Mouse (Mus musculus) lung, postnatal 10 days (tissue): ENCODE results near the gene Prkg1.
"Not testable (repeated sequence)": the region's sequence is repeated elsewhere in the genome, so short reads cannot be mapped to it uniquely, and the experiment has no call there.

ENCODE experiments used
- DNase-seq: peaks from one replicate; pipeline ENCODE4 v3.0.0; 2021

Prkg1 gene

GRCm38 (mm10) chr19:31425199-31425598 is 339.6 kb downstream of the Prkg1 start:
- DNase-seq: no peak

GRCm38 (mm10) chr19:31424319-31424718 is 340.5 kb downstream of the Prkg1 start:
- no peak for DNase-seq

DNA sequence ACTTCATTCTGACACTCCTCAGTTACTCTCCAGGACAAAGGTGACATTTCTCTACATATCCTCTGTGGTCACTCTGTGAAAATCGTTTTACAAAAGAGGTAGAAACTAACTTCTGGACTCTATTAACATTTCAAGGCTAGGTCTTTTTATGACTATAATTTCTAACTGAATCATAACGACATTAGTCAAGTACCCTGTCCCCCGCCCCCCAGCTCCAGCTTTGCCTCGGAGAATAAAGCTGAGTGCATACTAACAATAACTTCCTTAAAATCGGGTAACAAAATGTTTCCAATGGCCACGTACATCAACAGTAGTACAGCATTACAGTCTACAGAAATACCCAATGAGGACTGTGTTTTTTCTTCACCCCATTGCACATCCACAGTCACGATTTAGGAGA is 351.3 kb downstream of the Prkg1 start:
- no peak for DNase-seq

- no peak for DNase-seq
Observed at GRCm38 (mm10) chr19:31396096-31396495, 368.7 kb downstream of the Prkg1 start.

DNA sequence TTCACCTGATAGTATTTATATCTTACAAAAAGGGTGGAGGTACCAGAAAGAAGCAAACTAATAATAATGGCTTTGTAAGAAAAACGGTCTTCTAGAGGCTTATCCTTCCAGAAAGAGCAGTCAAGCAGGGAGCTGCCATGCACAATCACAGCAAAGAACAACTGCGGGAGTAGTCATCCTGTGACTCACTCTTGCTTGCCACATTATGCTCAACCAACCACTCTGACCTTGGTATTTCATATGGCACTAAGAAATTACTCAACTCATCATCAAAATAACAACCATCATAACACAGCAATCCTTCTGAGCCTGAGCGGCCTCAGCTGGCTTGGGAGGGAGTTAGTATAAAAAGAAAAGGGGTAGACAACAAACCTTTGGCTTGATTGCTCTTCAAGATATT is 379.5 kb downstream of the Prkg1 start:
- no peak for DNase-seq

DNA sequence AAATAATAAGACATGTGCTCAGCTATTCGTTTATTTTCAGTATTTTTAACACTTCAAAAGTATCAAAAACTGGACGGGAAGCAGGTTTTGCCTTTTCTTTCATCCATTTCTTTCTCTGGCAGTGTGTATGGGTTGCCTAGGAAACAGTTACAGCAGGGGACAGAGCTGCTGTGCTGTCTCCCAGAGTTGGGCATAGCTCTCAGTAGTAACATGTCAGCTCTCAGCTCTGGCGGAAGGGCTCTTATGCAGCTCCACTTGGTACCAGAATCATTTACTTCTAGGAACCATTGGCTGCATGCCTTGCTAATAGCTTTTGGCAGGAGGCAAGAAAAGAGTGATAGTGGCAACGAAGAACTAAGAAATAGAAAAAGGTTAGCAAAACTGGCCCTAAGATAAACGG is 381.0 kb downstream of the Prkg1 start:
- peak; percentile 35 for DNase-seq

DNA sequence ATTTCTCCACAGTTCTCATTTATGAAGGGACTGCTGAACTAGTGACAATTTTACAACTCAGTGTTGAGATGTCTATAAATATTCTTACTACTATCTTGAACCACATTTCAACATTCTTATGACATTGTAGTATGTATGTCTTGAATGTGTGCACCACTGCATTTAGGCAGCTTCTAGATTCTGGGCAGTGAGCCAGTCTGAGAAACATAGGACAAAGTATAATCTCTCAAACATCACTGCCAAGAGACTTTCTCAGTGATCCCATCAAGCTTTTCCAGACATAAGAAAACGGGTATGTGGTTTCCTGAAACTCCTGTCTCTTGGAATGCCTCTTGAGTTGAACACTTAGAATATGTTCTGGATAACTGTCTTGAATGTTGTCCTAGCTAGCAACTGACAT is 394.7 kb downstream of the Prkg1 start:
- DNase-seq: no peak

GRCm38 (mm10) chr19:31369116-31369515 is 395.7 kb downstream of the Prkg1 start:
- no peak for DNase-seq

DNA sequence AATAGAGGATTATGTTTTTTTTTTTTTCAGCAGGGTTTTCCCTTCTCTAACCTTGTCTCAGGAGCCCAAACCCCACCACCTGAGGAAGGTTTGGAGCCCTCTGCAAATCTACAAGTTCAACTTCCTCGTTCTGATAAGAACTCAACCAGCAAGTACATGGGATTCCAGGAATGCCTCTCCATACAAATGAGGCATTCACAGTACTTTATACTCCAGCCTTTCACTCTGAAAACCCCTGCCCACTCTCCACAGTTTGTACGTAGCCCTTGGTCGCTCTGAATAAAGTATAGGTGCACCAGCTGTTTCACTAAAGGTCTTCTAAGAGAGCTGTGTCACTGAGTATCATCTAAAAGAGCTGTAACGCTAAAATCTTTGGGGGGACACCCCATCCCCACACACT is 402.8 kb downstream of the Prkg1 start:
- no peak for DNase-seq

DNA sequence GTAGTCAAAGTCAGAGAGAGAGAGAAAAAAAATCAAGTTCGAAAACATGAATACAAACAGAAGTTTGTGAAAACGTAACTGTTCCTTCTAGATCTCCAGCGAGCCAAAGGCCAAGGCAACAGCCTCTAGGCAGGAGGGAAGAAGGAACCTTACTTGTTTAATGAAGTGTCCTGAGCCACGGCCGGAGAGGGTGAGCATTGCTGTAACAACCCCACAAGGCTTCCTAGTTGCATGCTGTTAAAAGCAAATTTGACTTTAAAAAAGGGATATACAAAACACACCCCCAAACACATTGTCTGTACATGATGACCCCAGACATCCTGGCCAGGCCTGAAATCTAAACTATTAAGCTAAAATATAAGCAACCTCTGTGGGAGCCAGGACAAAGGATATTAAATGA is 403.3 kb downstream of the Prkg1 start:
- DNase-seq: peak; percentile 24

DNA sequence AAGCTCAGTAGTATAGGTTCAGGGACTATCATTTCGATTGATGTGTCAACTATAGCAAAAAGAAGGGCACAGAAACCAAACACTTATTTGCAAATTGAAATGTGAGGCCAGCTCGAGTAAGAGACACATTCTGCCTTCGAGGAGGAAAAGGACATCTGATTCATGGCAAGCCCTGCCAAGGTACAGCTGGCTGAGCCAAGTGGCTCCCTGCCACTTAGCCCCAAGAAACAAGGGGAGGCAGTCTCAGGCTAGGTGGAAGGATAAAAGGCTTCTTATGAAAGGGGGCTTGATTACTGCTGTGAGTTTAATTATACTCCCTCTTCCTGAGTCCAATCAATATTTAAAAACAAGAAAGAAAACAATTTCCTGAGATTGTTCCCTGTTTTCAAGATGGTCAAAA is 403.7 kb downstream of the Prkg1 start:
- DNase-seq: peak; percentile 78

DNA sequence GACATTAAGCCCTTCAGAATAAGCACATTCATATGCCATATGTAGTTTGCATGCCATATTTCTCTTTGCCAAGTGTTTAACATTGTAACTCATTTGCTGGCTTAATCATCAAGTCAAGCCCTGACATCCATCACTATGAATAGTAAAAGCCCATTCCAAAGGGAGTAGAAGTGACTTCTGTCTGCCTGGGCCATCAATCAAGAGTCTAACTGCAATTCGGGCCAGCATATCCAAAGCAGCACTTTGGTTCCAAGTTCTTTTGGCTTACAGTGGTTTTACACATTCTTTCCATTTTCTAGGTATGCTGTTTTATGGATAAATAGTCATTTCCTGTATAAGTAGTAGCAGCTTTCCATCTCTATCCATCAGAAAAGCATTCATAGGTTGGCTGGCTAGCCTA is 409.9 kb downstream of the Prkg1 start:
- DNase-seq: no peak

GRCm38 (mm10) chr19:31352784-31353183 is 412.0 kb downstream of the Prkg1 start:
- not testable (repeated sequence) for DNase-seq

DNA sequence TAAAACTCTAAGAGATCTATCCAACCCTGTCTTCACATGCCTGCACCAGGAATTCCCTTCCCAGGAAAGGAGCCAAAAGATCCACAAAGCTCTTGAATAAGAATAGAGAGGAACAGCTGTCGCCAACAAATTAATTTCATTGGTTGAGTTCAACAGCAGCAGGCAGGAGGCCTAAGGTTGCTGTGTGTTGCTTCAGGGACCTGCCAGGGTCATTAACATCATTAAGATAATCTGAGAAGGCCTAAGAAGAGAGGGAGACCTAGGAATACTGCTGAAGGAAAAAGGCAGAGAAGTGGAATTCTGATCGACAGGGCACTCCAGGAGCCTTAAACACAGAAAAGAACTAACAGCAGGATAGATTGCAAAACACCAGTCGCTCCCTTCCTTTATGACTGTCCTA is 413.0 kb downstream of the Prkg1 start:
- DNase-seq: no peak

DNA sequence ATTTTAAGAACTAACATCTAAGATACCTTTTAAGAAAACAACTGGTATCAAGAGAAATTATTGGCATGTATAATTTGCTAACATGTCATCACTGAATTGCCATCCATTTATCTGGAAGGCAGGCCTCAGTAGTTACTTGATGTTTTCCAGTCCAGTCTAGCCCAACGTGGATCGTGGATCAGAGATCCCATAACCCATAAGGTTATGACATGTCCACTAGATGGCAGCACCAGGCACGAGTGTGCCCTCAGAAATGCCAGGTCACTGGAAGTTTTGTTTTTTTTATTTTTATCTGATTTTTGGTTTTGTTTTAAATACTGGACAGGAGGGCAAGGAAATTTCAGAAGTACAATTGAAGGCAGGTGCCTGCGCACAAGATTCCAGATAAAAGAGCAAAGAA is 422.7 kb downstream of the Prkg1 start:
- peak; percentile 79 for DNase-seq

GRCm38 (mm10) chr19:31340898-31341297 is 423.9 kb downstream of the Prkg1 start:
- no peak for DNase-seq

GRCm38 (mm10) chr19:31338355-31339101 is 426.3 kb downstream of the Prkg1 start:
- no peak for DNase-seq

- DNase-seq: no peak
Observed at GRCm38 (mm10) chr19:31337863-31338217, 427.0 kb downstream of the Prkg1 start.

GRCm38 (mm10) chr19:31337163-31337862 is 427.5 kb downstream of the Prkg1 start:
- no peak for DNase-seq

GRCm38 (mm10) chr19:31336381-31336780 is 428.5 kb downstream of the Prkg1 start:
- DNase-seq: peak; percentile 22

DNA sequence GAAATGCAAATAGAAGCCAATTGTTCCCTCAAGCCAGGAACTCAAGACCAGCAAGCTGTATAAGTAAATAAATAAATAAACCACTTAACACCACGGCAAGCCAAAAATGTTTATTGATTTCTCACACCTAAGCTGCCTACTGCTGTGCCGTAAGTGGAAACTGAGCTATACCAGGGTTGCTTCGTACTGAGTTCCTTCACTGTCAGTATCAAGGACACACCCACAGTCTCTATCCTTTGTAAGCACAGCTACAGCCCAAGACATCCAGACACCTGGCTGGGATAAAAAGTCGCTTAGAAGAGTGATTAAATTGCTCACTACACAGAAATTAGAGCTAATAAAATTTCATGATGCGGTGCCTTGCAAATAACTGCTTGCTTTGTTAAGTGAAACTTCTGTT is 434.9 kb downstream of the Prkg1 start:
- DNase-seq: no peak

GRCm38 (mm10) chr19:31304760-31305159 is 460.1 kb downstream of the Prkg1 start:
- no peak for DNase-seq

GRCm38 (mm10) chr19:31291231-31291630 is 473.6 kb downstream of the Prkg1 start:
- DNase-seq: no peak

GRCm38 (mm10) chr19:31284581-31284980 is 480.3 kb downstream of the Prkg1 start:
- DNase-seq: peak; percentile 3

DNA sequence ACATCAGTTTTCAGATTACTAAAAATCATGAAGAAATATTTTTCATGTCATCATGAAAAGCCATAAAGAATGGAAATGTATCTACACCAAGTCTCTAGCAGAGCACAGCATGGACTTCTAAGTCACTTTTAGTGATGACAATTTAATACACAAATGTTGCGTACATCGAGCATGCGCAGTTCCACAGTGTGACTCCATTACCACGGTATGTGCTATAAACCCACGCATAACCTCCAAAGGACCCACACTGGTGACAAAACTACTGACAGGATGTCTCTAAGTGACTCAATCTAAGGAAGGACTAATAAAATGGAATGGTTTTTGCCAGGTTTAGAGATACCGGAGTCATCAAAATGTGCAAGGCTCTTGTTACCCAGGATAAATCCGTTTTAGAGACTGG is 480.7 kb downstream of the Prkg1 start:
- DNase-seq: no peak
